Mouse (Mus musculus) forebrain, embryonic 12.5 days (tissue): Measurements from ENCODE around the gene 4930556J24Rik. TPM values are rescaled to one million over a fixed set of nuclear protein-coding genes. Genes with fewer than 3 reads are reported as not detected.

ENCODE experiments used
- ATAC-seq: fragments of 200-750 bp; cut with Nextera tagmentation; 2 replicates; pipeline ENCODE4 v1.8.0; 2017; ENCODE audit warnings: moderate TSS enrichment; ENCODE audit not compliant: low FRiP score
- H3K27ac ChIP-seq: fragments of 300-500 bp; sonication (generic); 2 replicates; pipeline ENCODE4 v1.5.1; 2016; ENCODE audit warnings: mild to moderate bottlenecking
- H3K27me3 ChIP-seq: fragments of 300-500 bp; sonication (generic); 2 replicates; pipeline ENCODE4 v1.6.1; 2016; ENCODE audit warnings: mild to moderate bottlenecking
- H3K36me3 ChIP-seq: fragments of 300-500 bp; sonication (generic); replicated peaks from 2 replicates; pipeline ENCODE4 v1.6.1; 2016; ENCODE audit warnings: mild to moderate bottlenecking
- H3K4me1 ChIP-seq: fragments of 300-500 bp; sonication (generic); 2 replicates; pipeline ENCODE4 v1.6.1; 2016
- H3K4me2 ChIP-seq: fragments of 300-500 bp; sonication (generic); 2 replicates; pipeline ENCODE4 v1.6.1; 2016; ENCODE audit warnings: mild to moderate bottlenecking, moderate library complexity
- H3K4me3 ChIP-seq: fragments of 300-500 bp; sonication (generic); replicated peaks from 2 replicates; pipeline ENCODE4 v1.5.1; 2016; ENCODE audit warnings: mild to moderate bottlenecking
- H3K9ac ChIP-seq: fragments of 300-500 bp; sonication (generic); 2 replicates; pipeline ENCODE4 v1.6.1; 2016; ENCODE audit warnings: mild to moderate bottlenecking
- H3K9me3 ChIP-seq: fragments of 300-500 bp; sonication (generic); 2 replicates; pipeline ENCODE4 v1.6.1; 2016
- WGBS: fragments of 180-500 bp; shearing (Covaris S2); methylation state at CpG from one replicate; pipeline ENCODE4 v1.1.7; 2016; 5-methylcytosine and 5-hydroxymethylcytosine counted together
- polyA plus RNA-seq: library from polyadenylated mRNA; unstranded; fragments of >200 nt; fragmentation: Nextera tagmentation; extraction: Ambion mirVana; gene quantifications from 2 replicates; pipeline ENCODE4 v1.2.1, GENCODE M21; 2016

The 4930556J24Rik gene
- polyA plus RNA-seq, 1 experiment from 2014 or later: 0.27 TPM

DNA sequence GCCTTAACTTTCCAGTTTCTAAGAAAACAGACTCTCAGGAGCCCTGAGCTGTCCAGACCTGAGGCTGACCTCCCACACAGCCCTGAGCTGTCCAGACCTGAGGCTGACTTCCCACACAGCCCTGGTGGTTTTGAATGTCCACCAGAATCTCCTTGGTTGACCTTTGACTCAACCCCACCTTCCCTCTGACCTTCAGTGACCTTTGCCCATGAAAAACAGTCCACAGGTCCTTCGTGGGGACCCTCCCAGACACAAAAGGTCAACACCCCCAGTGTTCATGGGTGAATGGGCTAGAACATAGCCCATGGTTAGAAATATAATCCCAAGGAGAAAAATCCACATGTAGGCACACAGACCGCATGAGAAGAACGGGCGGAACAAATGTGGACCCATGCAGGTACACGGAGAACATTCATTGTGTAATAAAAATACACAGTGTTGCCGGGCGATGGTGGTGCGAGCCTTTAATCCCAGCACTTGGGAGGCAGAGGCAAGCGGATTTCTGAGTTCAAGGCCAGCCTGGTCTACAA, 42.8 kb downstream of the 4930556J24Rik start:
- ATAC-seq: no peak
- Histone ChIP-seq H3K9me3 (no peaks in the 10 kb centered on the region), H3K9ac (no peak overlapping the region), H3K27ac (no peak overlapping the region), H3K27me3 (no peaks in the 10 kb centered on the region), H3K4me2 (no peak overlapping the region), H3K4me1 (peaks cover 10% of the 10 kb centered on the region), H3K36me3 (no peaks in the 10 kb centered on the region), H3K4me3 (no peak overlapping the region)
- 88% methylated on average over 9 of the region's 9 CpGs for WGBS

DNA sequence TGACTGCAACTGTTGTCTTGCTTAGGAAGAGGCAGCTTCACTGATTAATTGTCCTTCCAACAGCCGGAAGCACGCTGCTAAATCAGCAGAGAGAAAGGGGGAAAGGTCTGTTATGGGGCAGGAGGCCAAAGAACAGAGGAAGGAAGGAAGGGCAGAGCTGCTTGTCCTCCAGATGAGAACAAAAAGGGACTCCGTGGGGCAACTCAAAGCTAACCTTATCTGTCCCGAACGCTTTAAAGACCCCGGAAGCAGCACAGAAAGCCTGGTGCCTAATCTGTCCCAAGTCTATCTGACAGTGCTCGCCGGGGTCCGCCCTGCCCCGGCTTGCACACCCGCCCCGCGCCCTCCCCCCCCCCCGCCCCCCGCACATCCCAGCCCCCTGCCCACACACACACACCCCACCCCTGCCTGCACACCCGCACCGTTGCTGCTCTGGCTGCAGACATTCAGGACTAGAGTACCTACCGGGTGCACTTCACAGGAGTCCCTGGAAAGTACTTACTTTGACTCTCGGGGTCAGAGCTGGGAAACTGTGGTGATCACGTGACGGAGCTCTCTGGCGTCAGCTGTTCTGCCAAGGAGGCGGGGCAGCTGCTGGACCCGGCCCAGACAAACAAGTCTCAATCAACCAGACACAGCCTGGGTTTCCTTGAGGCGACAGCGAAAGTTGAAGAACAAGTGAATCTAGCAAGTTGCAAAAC, 44.9 kb downstream of the 4930556J24Rik start, which contains the start of gene Tcn2:
Gene Tcn2, minus strand, starts transcription at position 649 of the 701 bp plus-strand sequence.
- H3K27ac ChIP-seq: no peak within 1 kb of the TSS
- H3K4me1 ChIP-seq: peaks cover 10% of the 10 kb centered on the region
- H3K4me2 ChIP-seq: peak within 1 kb of the TSS; percentile 86
- H3K36me3 ChIP-seq: no peaks in the 10 kb centered on the region
- ATAC-seq: peak; percentile 89
- H3K27me3 ChIP-seq: no peaks in the 10 kb centered on the region
- peak within 1 kb of the TSS; percentile 56 for H3K4me3 ChIP-seq
- WGBS: 0% methylated on average over 20 of the region's 26 CpGs
- peak within 1 kb of the TSS; percentile 58 for H3K9ac ChIP-seq
- H3K9me3 ChIP-seq: no peaks in the 10 kb centered on the region

DNA sequence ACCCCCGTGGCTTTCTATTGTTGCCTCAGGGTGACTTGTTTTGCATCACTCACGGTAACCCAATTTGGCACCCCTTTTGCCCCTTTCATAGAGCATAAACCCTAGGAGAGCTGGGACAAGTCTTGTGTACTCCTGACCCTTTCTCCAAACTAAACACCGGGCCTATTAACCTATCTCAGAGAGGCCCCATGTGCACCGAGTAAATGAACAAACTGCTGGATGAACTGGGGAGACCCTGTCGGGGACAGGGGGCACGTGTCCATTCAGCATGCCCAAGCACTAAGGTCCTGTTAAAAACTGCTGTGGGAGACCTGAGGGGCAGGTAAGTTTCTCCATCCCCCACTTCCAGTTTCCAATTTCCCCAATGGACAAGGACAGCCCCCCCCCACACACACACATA, 45.6 kb downstream of the 4930556J24Rik start:
- H3K27ac ChIP-seq: no peak overlapping the region
- no peak for ATAC-seq
- 28% methylated on average over 6 of the region's 6 CpGs for WGBS

DNA sequence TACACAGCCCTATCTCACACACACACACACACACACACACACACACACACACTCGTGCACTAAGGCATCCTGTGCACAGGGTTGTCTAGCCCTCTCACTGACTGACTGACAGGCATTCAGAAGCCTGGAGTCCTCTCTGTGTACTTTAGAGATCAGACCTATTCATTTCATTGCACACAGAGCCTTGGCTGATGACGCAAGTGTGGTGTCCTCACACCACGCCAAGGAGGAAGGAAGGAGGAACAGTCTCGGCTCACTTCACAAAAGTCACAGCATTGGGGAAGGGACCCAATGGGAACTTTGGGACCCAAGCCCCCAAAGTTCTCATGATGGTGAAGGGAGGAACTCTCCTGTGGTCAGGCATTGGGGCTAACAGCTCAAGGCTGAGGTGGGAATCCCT, 46.6 kb downstream of the 4930556J24Rik start:
- Histone ChIP-seq H3K27me3 (no peaks in the 10 kb centered on the region), H3K4me1 (peaks cover 10% of the 10 kb centered on the region), H3K9ac (no peak overlapping the region), H3K9me3 (no peaks in the 10 kb centered on the region), H3K4me3 (no peak overlapping the region), H3K27ac (no peak overlapping the region), H3K36me3 (no peaks in the 10 kb centered on the region; the same call in 1 of the 2 replicates), H3K4me2 (no peak overlapping the region)
- WGBS: 83% methylated on average over 4 of the region's 4 CpGs
- ATAC-seq: no peak

More for the DNA sequence above, 45.6 kb downstream of the 4930556J24Rik start:
- no peaks in the 10 kb centered on the region; the same call in 1 of the 2 replicates for H3K36me3 ChIP-seq
- peaks cover 10% of the 10 kb centered on the region for H3K4me1 ChIP-seq
- H3K9me3 ChIP-seq: no peaks in the 10 kb centered on the region
- H3K9ac ChIP-seq: peak overlapping the region; percentile 58
- peak overlapping the region; percentile 56; the same call in 1 of the 2 replicates for H3K4me3 ChIP-seq
- H3K27me3 ChIP-seq: no peaks in the 10 kb centered on the region
- H3K4me2 ChIP-seq: peak overlapping the region; percentile 86

- WGBS: 92% methylated on average over 10 of the region's 10 CpGs
- ATAC-seq: no peak
- H3K36me3 ChIP-seq: peaks cover 18% of the 10 kb centered on the region; the same call in 1 of the 2 replicates
These were observed 50.7 kb downstream of the 4930556J24Rik start for GRCm38 (mm10) chr11:3925916-3926315.

DNA sequence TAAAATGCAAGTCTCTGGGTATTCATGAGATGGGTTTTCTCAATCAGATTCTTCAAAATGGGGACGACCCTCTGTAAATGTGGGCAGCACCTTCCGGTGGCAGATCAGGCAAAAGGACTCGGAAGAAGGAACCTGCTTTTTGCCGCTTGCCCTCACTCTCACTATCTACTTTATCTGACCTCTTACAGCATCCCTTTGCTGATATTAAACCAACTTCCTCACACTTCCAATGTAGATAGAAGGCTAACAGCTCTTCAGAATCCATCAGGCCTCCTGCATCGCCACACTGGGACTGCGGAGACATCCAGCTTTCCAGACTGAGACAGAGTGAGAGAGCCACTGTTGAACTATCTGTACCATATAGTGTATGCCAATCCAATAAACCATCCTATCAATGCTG, 53.8 kb downstream of the 4930556J24Rik start:
- Histone ChIP-seq H3K27ac (no peak overlapping the region), H3K27me3 (no peaks in the 10 kb centered on the region), H3K4me3 (no peak overlapping the region), H3K9ac (no peak overlapping the region), H3K4me2 (no peak overlapping the region), H3K9me3 (no peaks in the 10 kb centered on the region), H3K36me3 (peaks cover 18% of the 10 kb centered on the region; the same call in 1 of the 2 replicates), H3K4me1 (no peaks in the 10 kb centered on the region)
- 96% methylated on average over 6 of the region's 6 CpGs for WGBS
- no peak for ATAC-seq

More at GRCm38 (mm10) chr11:3925916-3926315, 50.7 kb downstream of the 4930556J24Rik start:
- Histone ChIP-seq H3K9me3 (no peaks in the 10 kb centered on the region), H3K9ac (no peak overlapping the region), H3K27ac (no peak overlapping the region), H3K4me2 (no peak overlapping the region), H3K4me3 (no peak overlapping the region), H3K4me1 (peaks cover 1% of the 10 kb centered on the region), H3K27me3 (no peaks in the 10 kb centered on the region)

- H3K9ac ChIP-seq: no peak overlapping the region
- WGBS: 94% methylated on average over 9 of the region's 9 CpGs
These were observed 54.5 kb downstream of the 4930556J24Rik start for GRCm38 (mm10) chr11:3922115-3922514.

DNA sequence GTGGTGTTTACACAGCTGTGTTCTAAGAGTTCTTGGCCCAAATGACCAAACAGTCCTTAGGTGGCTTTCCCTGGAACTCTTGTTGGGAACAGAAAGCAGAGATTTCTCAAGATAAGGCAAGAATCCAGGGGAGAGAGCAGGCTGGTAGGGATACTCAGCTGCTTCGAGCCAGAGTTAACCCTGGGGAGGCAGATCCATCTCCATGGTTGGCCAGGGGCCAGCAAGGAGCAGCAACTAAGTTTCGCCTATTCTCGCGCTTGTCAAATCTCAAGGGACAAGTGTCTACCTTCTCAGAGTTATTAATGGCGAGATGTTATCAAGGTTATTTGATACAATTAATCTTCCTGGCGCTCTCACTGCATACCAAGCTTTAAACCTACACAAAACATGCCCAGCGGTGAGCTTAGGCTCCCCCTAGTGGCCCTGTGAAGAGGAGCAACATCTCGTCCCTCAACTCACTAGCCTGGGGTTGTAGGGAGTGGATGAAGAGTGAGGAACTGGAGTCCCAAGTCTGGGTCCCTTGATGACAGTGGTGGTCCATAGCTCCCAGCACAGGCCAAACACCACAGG, 55.2 kb downstream of the 4930556J24Rik start:
- H3K4me3 ChIP-seq: no peak overlapping the region
- no peak overlapping the region for H3K27ac ChIP-seq
- no peaks in the 10 kb centered on the region for H3K27me3 ChIP-seq
- no peak overlapping the region for H3K9ac ChIP-seq
- ATAC-seq: 0 out of 2 replicates have a peak, but pooled peaks have one; percentile 44
- no peak overlapping the region for H3K4me2 ChIP-seq
- H3K36me3 ChIP-seq: peaks cover 18% of the 10 kb centered on the region; the same call in 1 of the 2 replicates
- no peaks in the 10 kb centered on the region for H3K4me1 ChIP-seq
- no peaks in the 10 kb centered on the region for H3K9me3 ChIP-seq
- 37% methylated on average over 8 of the region's 8 CpGs for WGBS

More at GRCm38 (mm10) chr11:3922115-3922514, 54.5 kb downstream of the 4930556J24Rik start:
- Histone ChIP-seq H3K4me3 (no peak overlapping the region), H3K9me3 (no peaks in the 10 kb centered on the region), H3K36me3 (peaks cover 18% of the 10 kb centered on the region; the same call in 1 of the 2 replicates), H3K4me2 (no peak overlapping the region), H3K4me1 (no peaks in the 10 kb centered on the region), H3K27ac (no peak overlapping the region), H3K27me3 (no peaks in the 10 kb centered on the region)
- ATAC-seq: no peak

DNA sequence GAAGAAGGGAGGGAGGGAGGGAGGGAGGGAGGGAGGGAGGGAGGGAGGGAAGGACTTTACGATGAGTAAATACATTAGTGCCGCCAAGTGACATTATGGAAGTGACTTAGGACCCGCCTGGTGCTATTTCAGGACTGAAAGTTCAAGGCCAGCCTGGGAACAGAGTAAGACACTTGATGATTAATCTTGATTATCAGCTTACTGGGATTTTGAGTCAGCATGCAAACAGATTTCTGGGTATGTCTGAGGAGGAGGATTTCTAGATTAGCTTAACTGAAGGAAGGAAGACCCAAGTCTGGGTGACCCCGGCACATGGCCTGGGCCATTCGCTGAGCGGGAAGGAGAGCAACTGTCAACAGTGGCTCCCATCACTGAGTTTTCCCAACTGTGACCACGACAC, 56.1 kb downstream of the 4930556J24Rik start:
- Histone ChIP-seq H3K9me3 (no peaks in the 10 kb centered on the region), H3K36me3 (peaks cover 18% of the 10 kb centered on the region; the same call in 1 of the 2 replicates), H3K4me2 (no peak overlapping the region), H3K9ac (no peak overlapping the region), H3K4me3 (no peak overlapping the region), H3K27ac (no peak overlapping the region), H3K4me1 (no peaks in the 10 kb centered on the region), H3K27me3 (no peaks in the 10 kb centered on the region)
- ATAC-seq: no peak
- WGBS: 92% methylated on average over 7 of the region's 7 CpGs

GRCm38 (mm10) chr11:3918738-3919137, 57.8 kb downstream of the 4930556J24Rik start:
- Histone ChIP-seq H3K27me3 (no peaks in the 10 kb centered on the region), H3K9me3 (no peaks in the 10 kb centered on the region), H3K4me2 (no peak overlapping the region), H3K4me1 (0 out of 2 replicates have a peak, but pooled peaks cover 4% of the 10 kb centered on the region), H3K9ac (no peak overlapping the region), H3K36me3 (peaks cover 9% of the 10 kb centered on the region; the same call in 1 of the 2 replicates), H3K4me3 (no peak overlapping the region), H3K27ac (no peak overlapping the region)
- ATAC-seq: no peak
- 64% methylated on average over 1 of the region's 1 CpGs for WGBS

DNA sequence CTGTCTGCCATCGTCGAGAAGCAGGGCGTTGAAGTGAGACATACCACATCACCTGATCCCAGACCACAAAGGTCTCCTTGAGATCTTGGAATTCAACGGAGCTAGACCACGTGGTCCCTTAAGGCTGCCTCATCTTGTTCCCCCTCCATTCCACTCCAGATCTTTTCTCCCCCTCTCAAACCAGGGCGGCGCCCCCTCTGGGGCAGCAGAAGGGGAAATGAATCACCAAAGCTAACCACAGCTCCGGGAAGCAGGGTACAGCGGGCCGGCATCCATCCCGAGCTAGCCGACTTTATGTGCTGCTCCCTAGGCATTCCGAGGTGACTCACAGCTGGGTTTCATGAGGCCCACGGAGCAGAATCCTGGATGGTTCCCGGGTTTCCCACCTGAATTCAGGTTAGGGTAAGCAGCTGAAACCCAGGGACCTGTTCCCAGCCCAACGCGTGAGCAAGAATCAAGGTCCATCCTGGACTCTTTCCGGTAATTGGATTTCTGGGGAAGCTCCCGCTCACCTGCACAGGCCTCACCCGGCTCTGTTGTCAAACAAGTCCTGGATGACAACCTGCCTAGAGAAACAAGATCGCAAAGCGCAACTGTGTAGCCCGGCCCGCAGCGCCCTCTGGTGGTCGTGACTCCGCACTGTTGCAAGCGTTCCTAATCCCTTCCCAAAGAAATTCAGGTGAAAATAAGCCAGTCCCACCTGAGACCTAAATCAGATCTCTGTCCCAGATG, 62.3 kb downstream of the 4930556J24Rik start, which contains the start of gene Slc35e4:
Gene Slc35e4, minus strand, starts transcription at position 556 of the 732 bp plus-strand sequence.
- ATAC-seq: peak; percentile 63
- under 1% methylated on average over 27 of the region's 28 CpGs for WGBS
- peak within 1 kb of the TSS; percentile 65 for H3K27ac ChIP-seq
- no peaks in the 10 kb centered on the region for H3K36me3 ChIP-seq
- H3K9ac ChIP-seq: peak within 1 kb of the TSS; percentile 70
- peaks cover 22% of the 10 kb centered on the region for H3K27me3 ChIP-seq
- H3K4me2 ChIP-seq: peak within 1 kb of the TSS; percentile 93
- H3K4me3 ChIP-seq: peak within 1 kb of the TSS; percentile 65
- H3K9me3 ChIP-seq: no peaks in the 10 kb centered on the region
- H3K4me1 ChIP-seq: peaks cover 43% of the 10 kb centered on the region
